Mouse (Mus musculus) adrenal gland, postnatal 36 days (tissue): Measurements from ENCODE around the gene Tle1. TPM values are rescaled to one million over a fixed set of nuclear protein-coding genes. Genes with fewer than 3 reads are reported as not detected.

Experiments
- DNase-seq, 2 experiments: peaks; one replicate each; pipeline ENCODE4 v3.0.0; 2021; ENCODE audit warnings: mixed read lengths in 1 of 2
- long read RNA-seq, 2 experiments: library from polyadenylated mRNA; stranded (forward); transcript quantifications; one replicate each; pipeline ENCODE4 v2.0.0; 2021; ENCODE audit warnings: borderline sequencing depth in 2 of 2
- total RNA-seq, 2 experiments: library from RNA; stranded (reverse); gene quantifications; 2 replicates each; pipeline ENCODE4 v1.2.3; 2021

Tle1 gene
- total RNA-seq, result 10 to 100 TPM; 33.7 to 41.9 TPM
- long read RNA-seq, experiment 1, transcript Tle1-205 (7 exons, 2,067 nt), result major isoform, 31 of 62 reads
- long read RNA-seq, experiment 1, partial matches to known transcripts, result 13 of 62 reads
- long read RNA-seq, experiment 1, other reads (novel, unspliced or antisense), result 18 of 62 reads
- long read RNA-seq, experiment 2, partial matches to known transcripts, result 0 of 9 reads
- long read RNA-seq, experiment 2, other reads (novel, unspliced or antisense), result 5 of 9 reads

GRCm38 (mm10) chr4:72200559-72201409, at the start of gene Tle1:
Tle1 (minus strand) TSS chr4:72200919.
- DNase-seq, result peak; percentile 100

GRCm38 (mm10) chr4:72233584-72234219, 33.0 kb upstream of the Tle1 start:
- DNase-seq, result no peak

- no peak for DNase-seq
These were observed 31.5 kb upstream of the Tle1 start for GRCm38 (mm10) chr4:72232206-72232605.

DNA sequence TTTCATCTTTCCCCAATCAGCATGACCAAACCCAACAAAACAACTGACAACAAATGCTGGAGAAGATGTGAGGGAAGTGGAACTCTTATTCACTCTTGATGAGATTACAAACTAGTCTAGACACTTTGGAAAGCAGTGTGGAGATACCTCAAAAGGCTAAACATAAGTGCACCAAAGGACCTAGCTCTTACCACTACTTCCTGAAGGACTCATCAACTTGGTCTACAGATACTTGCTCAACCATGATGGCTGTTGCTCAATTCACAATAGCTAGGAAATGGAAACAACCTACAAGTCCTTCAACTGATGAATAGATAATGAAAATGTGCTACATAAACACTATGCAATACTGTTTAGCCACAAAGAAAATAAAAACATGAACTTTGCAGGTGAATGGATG, 30.1 kb upstream of the Tle1 start:
- DNase-seq, result no peak

- no peak for DNase-seq
These were observed 20.9 kb upstream of the Tle1 start for GRCm38 (mm10) chr4:72221629-72222028.

- no peak for DNase-seq
These were observed 3.8 kb upstream of the Tle1 start for GRCm38 (mm10) chr4:72204420-72205045.

GRCm38 (mm10) chr4:72201521-72201991, 837 bp upstream of the Tle1 start:
- DNase-seq, result peak; percentile 33 to 40

GRCm38 (mm10) chr4:72199571-72200558, 854 bp downstream of the Tle1 start:
- peak; percentile 64 to 66 for DNase-seq

- peak; percentile 85 for DNase-seq
These were observed 1.8 kb downstream of the Tle1 start for GRCm38 (mm10) chr4:72198877-72199411.

DNA sequence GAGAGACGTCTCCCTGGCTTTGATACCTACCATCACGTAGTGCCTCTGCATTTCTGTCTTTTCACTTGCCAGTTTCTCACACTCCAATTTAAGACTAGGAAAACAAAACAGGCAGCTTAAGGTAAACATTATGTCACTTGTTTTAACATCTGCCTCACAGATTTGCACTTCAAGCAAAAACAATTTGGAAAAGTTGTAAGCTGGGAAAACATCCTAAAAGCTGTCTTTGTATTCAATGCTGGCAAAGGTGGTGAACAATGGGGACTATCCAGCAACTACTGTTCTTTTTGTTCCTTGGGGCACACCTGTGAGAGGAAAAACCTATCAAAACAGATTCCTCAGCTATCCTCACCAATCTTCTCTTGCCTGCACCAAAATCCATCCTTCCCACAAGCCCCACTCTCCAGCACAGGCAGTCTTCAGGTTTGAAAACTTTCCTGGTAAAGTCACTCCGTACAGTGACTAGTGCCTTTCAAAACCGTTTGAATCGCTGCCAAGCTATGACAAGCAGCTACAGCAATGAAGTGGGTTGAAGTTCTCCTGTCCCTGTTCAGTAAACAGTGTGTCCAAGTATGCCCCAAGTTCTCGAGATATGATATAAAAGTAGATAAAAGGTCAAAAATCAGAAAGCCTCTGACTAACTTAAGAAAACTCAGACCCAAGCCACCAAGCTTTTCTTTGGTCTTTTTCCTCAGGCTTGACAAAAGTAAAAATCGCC, 2.7 kb downstream of the Tle1 start:
- peak; percentile 72 to 83 for DNase-seq

DNA sequence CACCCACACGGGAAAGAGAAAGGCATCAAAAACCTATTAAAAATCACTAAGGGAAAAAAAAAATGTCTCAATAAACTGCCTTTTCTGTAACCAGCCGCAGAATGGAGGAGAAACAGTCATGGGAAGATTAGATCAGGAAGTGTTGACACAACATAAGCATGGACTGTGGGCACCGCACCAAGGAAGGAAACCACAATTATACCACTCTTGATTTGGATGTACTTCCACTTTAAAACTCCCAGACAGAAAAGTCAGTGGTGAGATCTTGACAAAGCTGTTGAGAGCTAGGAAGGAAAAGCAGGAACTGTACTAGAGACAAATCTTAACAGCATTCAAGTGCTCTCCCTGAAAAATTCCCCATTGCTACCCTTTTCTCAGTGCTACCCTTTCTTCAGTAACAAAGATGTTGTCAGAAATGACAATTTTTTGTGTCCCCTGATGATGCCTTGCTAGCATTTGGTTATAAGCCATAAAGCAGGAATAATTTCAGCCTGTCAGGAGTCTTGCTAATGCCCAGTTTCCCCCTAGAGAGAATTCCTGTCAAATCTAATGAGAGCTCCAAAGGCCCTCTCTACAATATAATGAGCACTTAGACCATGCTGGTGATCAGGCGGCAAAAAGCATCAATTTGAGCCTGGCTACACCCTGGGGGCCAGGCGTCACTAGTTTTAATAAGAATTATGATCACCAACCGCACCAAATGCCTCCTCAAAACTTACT, 5.4 kb downstream of the Tle1 start:
- peak in 1 of 2 experiments; percentile 5 for DNase-seq

DNA sequence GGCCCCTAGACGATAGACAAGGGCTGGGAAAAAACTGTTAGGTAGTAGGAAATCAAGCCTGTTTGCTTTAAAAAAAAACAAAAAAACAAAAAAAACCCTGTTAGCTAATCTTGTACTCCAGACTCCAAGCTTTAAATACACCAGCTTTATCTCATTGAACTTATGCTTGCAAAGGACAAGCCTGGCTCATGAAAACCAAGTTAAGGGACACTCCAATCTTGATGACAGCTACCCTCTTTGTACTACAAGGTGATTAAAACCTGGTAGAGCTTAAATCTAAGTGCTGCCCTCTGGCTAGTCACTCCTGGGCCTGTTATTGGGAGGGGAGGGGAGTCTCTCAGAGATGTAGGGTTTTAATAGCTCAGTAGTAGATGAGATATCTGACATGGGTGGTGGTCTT, 7.4 kb downstream of the Tle1 start:
- no peak for DNase-seq

- DNase-seq, result no peak
These were observed 16.2 kb downstream of the Tle1 start for GRCm38 (mm10) chr4:72184476-72184875.

GRCm38 (mm10) chr4:72182343-72182988, 18.3 kb downstream of the Tle1 start:
- DNase-seq, result no peak

DNA sequence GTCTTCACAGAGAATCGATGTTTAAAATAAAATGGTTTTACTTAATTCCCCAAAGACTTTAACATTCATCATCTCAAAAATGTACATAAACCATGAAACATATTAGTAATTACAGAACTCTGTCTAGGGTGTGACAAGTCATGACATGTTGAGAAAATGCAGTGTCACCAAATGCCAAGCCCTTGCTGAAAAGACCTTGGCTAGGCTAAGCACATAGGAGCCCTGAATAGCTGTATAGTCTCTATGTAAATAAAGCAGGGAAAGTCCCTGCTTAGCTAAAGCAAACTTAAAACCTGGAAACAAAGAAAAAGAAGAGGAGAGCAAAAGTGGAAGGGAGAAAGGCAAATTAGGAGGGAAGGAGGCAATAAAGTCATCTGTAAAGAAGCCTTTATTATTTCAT, 24.8 kb downstream of the Tle1 start:
- no peak for DNase-seq

DNA sequence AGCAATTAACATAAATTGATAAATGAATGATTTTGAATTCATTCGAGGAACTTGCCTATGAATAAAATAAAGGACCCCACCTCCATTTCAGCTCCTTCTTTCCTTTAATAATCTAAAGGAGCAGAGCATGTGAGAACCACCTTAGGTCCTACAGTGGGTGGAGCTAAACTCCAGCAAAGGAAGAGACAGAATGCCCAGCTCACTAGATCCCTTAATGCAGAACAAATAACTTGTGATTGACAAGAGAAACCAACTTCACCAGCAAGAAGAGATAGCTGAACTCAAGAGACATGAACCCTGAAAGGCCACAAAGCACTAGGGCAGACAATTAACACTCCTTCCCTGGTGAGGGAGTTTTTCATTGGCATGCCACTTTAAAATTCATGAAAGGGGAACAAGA, 32.5 kb downstream of the Tle1 start:
- DNase-seq, result no peak

DNA sequence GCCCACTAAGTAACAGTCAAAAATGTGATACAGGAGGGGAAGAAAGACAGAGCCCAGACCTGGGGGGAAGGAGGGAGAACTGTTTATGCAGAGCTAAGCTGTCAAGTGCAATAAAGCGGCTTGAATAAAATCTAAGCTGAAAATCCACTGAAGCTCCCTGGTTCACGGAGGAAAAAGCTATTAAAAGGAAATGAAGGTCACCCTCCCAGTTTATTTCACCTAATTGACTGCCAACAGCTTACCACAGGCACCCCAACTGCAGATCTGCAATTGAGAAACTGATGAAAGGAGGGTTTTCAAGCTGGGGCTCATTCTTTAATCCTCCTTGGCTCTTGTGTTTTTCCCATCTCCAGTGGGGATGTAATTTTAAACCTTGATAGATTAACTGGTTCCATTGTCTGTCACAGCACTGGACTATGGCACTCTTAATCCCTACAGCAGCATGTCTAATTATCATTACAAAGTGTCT, 32.9 kb downstream of the Tle1 start:
- no peak for DNase-seq

DNA sequence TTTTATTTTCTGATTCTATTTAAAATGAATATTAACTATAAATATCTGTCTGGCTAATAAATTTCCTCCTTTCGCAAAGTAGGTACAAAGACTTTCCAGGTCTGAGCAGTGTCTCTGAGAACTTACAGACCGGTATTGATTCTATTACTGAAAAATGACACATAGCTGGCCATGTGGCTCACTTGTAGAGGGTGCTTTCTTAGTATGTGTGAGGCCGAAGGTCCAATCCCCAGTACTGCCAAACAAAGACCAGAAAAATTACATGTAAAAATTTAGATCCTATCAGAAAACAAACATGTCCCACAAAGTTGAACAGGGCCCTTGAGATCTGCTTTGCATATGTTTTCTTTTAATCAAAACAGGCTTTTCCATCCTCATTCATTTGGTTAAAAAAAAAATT, 33.5 kb downstream of the Tle1 start:
- DNase-seq, result no peak

DNA sequence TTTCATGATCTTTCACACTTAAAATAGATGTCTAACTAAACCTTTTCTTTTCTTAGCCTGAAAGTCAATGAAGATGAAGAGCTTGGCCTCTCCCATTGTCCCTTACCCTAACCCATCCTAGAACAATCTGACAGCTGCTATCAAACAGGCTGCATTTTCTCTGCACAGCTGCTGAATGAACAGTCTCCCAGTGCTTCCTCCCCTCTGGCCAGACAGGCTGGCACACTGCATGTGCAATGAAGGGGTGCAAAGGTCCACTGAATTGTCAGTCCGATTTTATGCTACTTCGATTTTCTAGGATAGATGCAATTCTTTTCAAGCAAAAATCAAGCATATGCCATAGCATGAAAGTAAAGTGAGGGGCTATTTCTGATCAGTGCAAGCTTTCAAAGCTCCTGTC, 34.2 kb downstream of the Tle1 start:
- DNase-seq, result no peak
